Mouse (Mus musculus) heart, embryonic 11.5 days (tissue): ENCODE measurements around the gene Lpar1. TPM values are rescaled to one million over a fixed set of nuclear protein-coding genes. Genes with fewer than 3 reads are reported as not detected.

Source experiments
- ATAC-seq: fragments of 200-750 bp; cut with Nextera tagmentation; replicated peaks from 2 replicates; pipeline ENCODE4 v1.8.0; 2017; ENCODE audit warnings: moderate library complexity; ENCODE audit not compliant: insufficient number of reproducible peaks, low FRiP score, low TSS enrichment
- H3K27ac ChIP-seq: fragments of 300-500 bp; sonication (generic); 2 replicates; pipeline ENCODE4 v1.5.1; 2014; ENCODE audit warnings: mild to moderate bottlenecking, low read depth, low read length
- H3K27me3 ChIP-seq: fragments of 300-500 bp; sonication (generic); 2 replicates; pipeline ENCODE4 v1.6.1; 2014; ENCODE audit warnings: mild to moderate bottlenecking, low read length, mixed read lengths; ENCODE audit not compliant: control insufficient read depth, insufficient read depth
- H3K36me3 ChIP-seq: fragments of 300-500 bp; sonication (generic); 2 replicates; pipeline ENCODE4 v1.6.1; 2014; ENCODE audit warnings: mild to moderate bottlenecking, low read length, moderate library complexity, mixed read lengths; ENCODE audit not compliant: control insufficient read depth, insufficient read depth
- H3K4me1 ChIP-seq: fragments of 300-500 bp; sonication (generic); 2 replicates; pipeline ENCODE4 v1.6.1; 2014; ENCODE audit warnings: low read length; ENCODE audit not compliant: control insufficient read depth, insufficient read depth
- H3K4me2 ChIP-seq: fragments of 300-500 bp; sonication (generic); 2 replicates; pipeline ENCODE4 v1.6.1; 2014; ENCODE audit warnings: mild to moderate bottlenecking, moderate library complexity
- H3K4me3 ChIP-seq: fragments of 300-500 bp; sonication (generic); 2 replicates; pipeline ENCODE4 v1.5.1; 2014; ENCODE audit warnings: low read depth, low read length
- H3K9ac ChIP-seq: fragments of 300-500 bp; sonication (generic); 2 replicates; pipeline ENCODE4 v1.6.1; 2014; ENCODE audit warnings: mild to moderate bottlenecking, low read depth, low read length, moderate library complexity
- H3K9me3 ChIP-seq: fragments of 300-500 bp; sonication (generic); replicated peaks from 2 replicates; pipeline ENCODE4 v1.6.1; 2016; ENCODE audit warnings: low read length; ENCODE audit not compliant: control insufficient read depth
- WGBS: fragments of 180-500 bp; shearing (Covaris S2); extraction: QIAGEN DNeasy Blood & Tissue Kit; methylation state at CpG from one replicate; pipeline ENCODE4 v1.1.7; 2014; ENCODE audit not compliant: insufficient replicate concordance; 5-methylcytosine and 5-hydroxymethylcytosine counted together
- microRNA-seq: library from miRNA; unstranded; fragments of <30 nt; microRNA quantifications from one replicate; pipeline ENCODE4, GENCODE M21; 2016; ENCODE audit warnings: borderline number of aligned reads
- polyA plus RNA-seq: library from polyadenylated mRNA; unstranded; fragments of >200 nt; fragmentation: Nextera tagmentation; extraction: Ambion mirVana; gene quantifications from 2 replicates; pipeline ENCODE4 v1.2.1, GENCODE M21; 2014

The Lpar1 gene
- polyA plus RNA-seq, 1 experiment from 2014 or later = 20.5 TPM

- no peak for ATAC-seq
- Histone ChIP-seq H3K27ac (no peak overlapping the region), H3K9ac (no peak overlapping the region), H3K4me3 (no peak overlapping the region), H3K9me3 (no peaks in the 10 kb centered on the region), H3K27me3 (no peaks in the 10 kb centered on the region), H3K4me2 (no peak overlapping the region), H3K4me1 (no peaks in the 10 kb centered on the region), H3K36me3 (no peaks in the 10 kb centered on the region)
- 68% methylated on average over 13 of the region's 13 CpGs for WGBS
Measured at GRCm38 (mm10) chr4:58413188-58414185, 140.2 kb downstream of the Lpar1 start.

- 0 out of 2 replicates have a peak, but pooled peaks have one; percentile 10 for ATAC-seq
- H3K36me3 ChIP-seq = no peaks in the 10 kb centered on the region
- H3K9ac ChIP-seq = no peak overlapping the region
- no peak overlapping the region for H3K27ac ChIP-seq
- no peaks in the 10 kb centered on the region for H3K9me3 ChIP-seq
- no peak overlapping the region for H3K4me2 ChIP-seq
- WGBS = 76% methylated on average over 4 of the region's 4 CpGs
- H3K27me3 ChIP-seq = no peaks in the 10 kb centered on the region
- no peak overlapping the region for H3K4me3 ChIP-seq
- no peaks in the 10 kb centered on the region for H3K4me1 ChIP-seq
Measured at GRCm38 (mm10) chr4:58401973-58402501, 151.7 kb downstream of the Lpar1 start.

GRCm38 (mm10) chr4:58400861-58401341, 152.8 kb downstream of the Lpar1 start:
- no peak for ATAC-seq
- no peak overlapping the region for H3K27ac ChIP-seq

More at GRCm38 (mm10) chr4:58400861-58401341, 152.8 kb downstream of the Lpar1 start:
- no peak overlapping the region for H3K9ac ChIP-seq
- H3K4me1 ChIP-seq = no peaks in the 10 kb centered on the region
- no peaks in the 10 kb centered on the region for H3K27me3 ChIP-seq
- no peaks in the 10 kb centered on the region for H3K36me3 ChIP-seq
- H3K9me3 ChIP-seq = no peaks in the 10 kb centered on the region
- H3K4me3 ChIP-seq = no peak overlapping the region
- 82% methylated on average over 12 of the region's 12 CpGs for WGBS
- no peak overlapping the region for H3K4me2 ChIP-seq

Small RNA genes lying within 50 kb of the gene (microRNA-seq; reads per million reads assigned to microRNA genes)
- gene Mir3095 = 1.1 reads per million, percentile 15 among the genes with 10 or more reads in this experiment

Other genes with a start within 250 kb of the Lpar1 start
- 0.11 TPM in 1 of 2 replicates, not detected in the other for gene Olfr267, start 233.8 kb upstream of the Lpar1 start, polyA plus RNA-seq